Mouse (Mus musculus) cerebellum, adult 2 months (tissue): ENCODE results near the gene Preb. TPM values are rescaled to one million over a fixed set of nuclear protein-coding genes. Genes with fewer than 3 reads are reported as not detected.

ENCODE experiments used
- DNase-seq, 2 experiments: peaks; one replicate each; pipeline ENCODE4 v3.0.0; 2021
- H3K27ac ChIP-seq: fragments of 200-500 bp; 2 replicates; pipeline ENCODE4 v1.5.1; 2012; ENCODE audit warnings: low read length, control low read depth, inconsistent platforms; ENCODE audit not compliant: insufficient read depth
- H3K27me3 ChIP-seq: fragments of 200-500 bp; 2 replicates; pipeline ENCODE4 v1.6.1; 2012; ENCODE audit warnings: inconsistent platforms, mild to moderate bottlenecking, low read length, moderate library complexity; ENCODE audit not compliant: control insufficient read depth, insufficient read depth
- H3K4me1 ChIP-seq: fragments of 200-500 bp; 2 replicates; pipeline ENCODE4 v1.6.1; 2011; ENCODE audit warnings: low read length; ENCODE audit not compliant: control insufficient read depth, insufficient read depth
- H3K4me3 ChIP-seq: fragments of 200-500 bp; replicated peaks from 2 replicates; pipeline ENCODE3; 2011; ENCODE audit warnings: mild to moderate bottlenecking, low read depth, low read length, control low read depth; ENCODE audit not compliant: insufficient read depth
- CTCF ChIP-seq: fragments of 200-500 bp; IDR thresholded peaks from 2 replicates; pipeline ENCODE4 v1.5.1; 2011; ENCODE audit warnings: low read depth, mild to moderate bottlenecking, control low read depth, low read length, moderate library complexity, borderline replicate concordance; ENCODE audit not compliant: insufficient read depth
- POLR2A ChIP-seq: fragments of 200-500 bp; IDR thresholded peaks from 2 replicates; pipeline ENCODE4 v1.6.1; 2011; ENCODE audit warnings: low read length, control low read depth, borderline replicate concordance; ENCODE audit not compliant: insufficient read depth
- WGBS: fragments of 180-500 bp; shearing (Covaris S2); methylation state at CpG from one replicate; pipeline ENCODE4 v1.1.7; 2018; 5-methylcytosine and 5-hydroxymethylcytosine counted together
- polyA plus RNA-seq: library from polyadenylated mRNA; depleted of rRNA; stranded (reverse); fragments of >200 nt; gene quantifications from 2 replicates; pipeline ENCODE4 v1.2.3, GENCODE M21; 2012

The Preb gene
- polyA plus RNA-seq, 1 experiment = 241 TPM

GRCm38 (mm10) chr5:30913060-30913841 lies 46.9 kb downstream of the Preb start, which contains the start of gene Emilin1:
Emilin1 (plus strand) TSS chr5:30913402.
- Histone ChIP-seq H3K4me1 (no peaks in the 10 kb centered on the region), H3K27ac (no peak within 1 kb of the TSS), H3K4me3 (no peak within 1 kb of the TSS), H3K27me3 (no peaks in the 10 kb centered on the region)
- WGBS = 38% methylated on average over 11 of the region's 13 CpGs
- TF ChIP-seq POLR2A (no peak), CTCF (no peak)
- no peak for DNase-seq

GRCm38 (mm10) chr5:30912156-30912555 lies 48.0 kb downstream of the Preb start:
- Histone ChIP-seq H3K4me3 (no peak overlapping the region), H3K27ac (no peak overlapping the region), H3K27me3 (no peaks in the 10 kb centered on the region), H3K4me1 (no peaks in the 10 kb centered on the region)
- 40% methylated on average over 5 of the region's 5 CpGs for WGBS
- no peak for TF ChIP-seq CTCF
- TF ChIP-seq POLR2A = no peak
- DNase-seq = no peak

- no peak overlapping the region for H3K27ac ChIP-seq
- H3K4me3 ChIP-seq = no peak overlapping the region
- no peaks in the 10 kb centered on the region for H3K27me3 ChIP-seq
- no peak for DNase-seq
- no peak for TF ChIP-seq POLR2A
- TF ChIP-seq CTCF = no peak
- H3K4me1 ChIP-seq = peaks cover 4% of the 10 kb centered on the region; the same call in 1 of the 2 replicates
Observed at GRCm38 (mm10) chr5:30910481-30910880, 49.7 kb downstream of the Preb start.

GRCm38 (mm10) chr5:30909863-30910262 lies 50.3 kb downstream of the Preb start:
- H3K4me1 ChIP-seq = peaks cover 4% of the 10 kb centered on the region; the same call in 1 of the 2 replicates
- TF ChIP-seq CTCF (no peak), POLR2A (no peak)
- WGBS = 88% methylated on average over 7 of the region's 7 CpGs

GRCm38 (mm10) chr5:30909300-30909659 lies 50.9 kb downstream of the Preb start:
- no peaks in the 10 kb centered on the region for H3K27me3 ChIP-seq
- H3K4me3 ChIP-seq = no peak overlapping the region
- no peak for TF ChIP-seq CTCF
- TF ChIP-seq POLR2A = no peak
- WGBS = 71% methylated on average over 7 of the region's 7 CpGs
- H3K27ac ChIP-seq = no peak overlapping the region
- peaks cover 4% of the 10 kb centered on the region; the same call in 1 of the 2 replicates for H3K4me1 ChIP-seq
- DNase-seq = no peak

More at GRCm38 (mm10) chr5:30909863-30910262, 50.3 kb downstream of the Preb start:
- Histone ChIP-seq H3K4me3 (no peak overlapping the region), H3K27ac (no peak overlapping the region), H3K27me3 (no peaks in the 10 kb centered on the region)
- no peak for DNase-seq

GRCm38 (mm10) chr5:30908426-30909299 lies 51.5 kb downstream of the Preb start:
- DNase-seq = no peak
- no peak overlapping the region for H3K27ac ChIP-seq
- WGBS = 57% methylated on average over 13 of the region's 13 CpGs
- no peak for TF ChIP-seq POLR2A
- TF ChIP-seq CTCF = no peak
- H3K4me1 ChIP-seq = peaks cover 4% of the 10 kb centered on the region; the same call in 1 of the 2 replicates
- H3K27me3 ChIP-seq = no peaks in the 10 kb centered on the region
- peak overlapping the region; percentile 91 for H3K4me3 ChIP-seq

- H3K27me3 ChIP-seq = no peaks in the 10 kb centered on the region
- H3K4me1 ChIP-seq = peaks cover 4% of the 10 kb centered on the region; the same call in 1 of the 2 replicates
- H3K27ac ChIP-seq = peak within 1 kb of the TSS; percentile 73
- TF ChIP-seq POLR2A (peak; percentile 78; the same call in 1 of the 2 replicates), CTCF (no peak)
- peak within 1 kb of the TSS; percentile 91 for H3K4me3 ChIP-seq
- peak; percentile 93 for DNase-seq
- WGBS = under 1% methylated on average over 58 of the region's 58 CpGs
Observed at GRCm38 (mm10) chr5:30907413-30908059, 52.6 kb downstream of the Preb start, which contains the start of gene Ost4. Ost4 (minus strand) TSS chr5:30907788.
